Mouse (Mus musculus): ENCODE data around the gene Tcea2. TPM values are rescaled to one million over a fixed set of nuclear protein-coding genes. Genes with fewer than 3 reads are reported as not detected.

Tcea2 gene
- polyA plus RNA-seq, 1 experiment from 2014 or later, result 19.3 TPM

GRCm38 (mm10) chr2:181680716-181681117 is 607 bp downstream of the Tcea2 start:
- no peak for ATAC-seq (ENCODE audit: insufficient read depth, low FRiP score)
- WGBS, result 14% methylated on average over 7 of the region's 7 CpGs
- Histone ChIP-seq H3K27me3 (ENCODE audit: control insufficient read depth, insufficient read depth, low read length) (no peaks in the 10 kb centered on the region), H3K4me1 (ENCODE audit: control insufficient read depth, insufficient read depth, low read length) (peaks cover 16% of the 10 kb centered on the region), H3K4me2 (ENCODE audit: low read depth, low read length) (peak overlapping the region; percentile 88), H3K9me3 (replicated peaks; ENCODE audit: control insufficient read depth, low read length) (no peaks in the 10 kb centered on the region), H3K9ac (ENCODE audit: low read length) (peak overlapping the region; percentile 93), H3K27ac (ENCODE audit: low read length) (0 out of 2 replicates have a peak overlapping the region, but pooled peaks have one; percentile 23), H3K36me3 (ENCODE audit: control insufficient read depth, insufficient read depth, low read length) (peaks cover under 1% of the 10 kb centered on the region; the same call in 1 of the 2 replicates), H3K4me3 (replicated peaks; ENCODE audit: low read length) (peak overlapping the region; percentile 78)

- no peak overlapping the region for H3K27ac ChIP-seq (ENCODE audit: low read length)
- peaks cover 16% of the 10 kb centered on the region for H3K4me1 ChIP-seq (ENCODE audit: control insufficient read depth, insufficient read depth, low read length)
- WGBS, result 47% methylated on average over 1 of the region's 1 CpGs
- H3K4me3 ChIP-seq (replicated peaks; ENCODE audit: low read length), result no peak overlapping the region
- ATAC-seq (ENCODE audit: insufficient read depth, low FRiP score), result 0 out of 2 replicates have a peak, but pooled peaks have one; percentile 12
- H3K36me3 ChIP-seq (ENCODE audit: control insufficient read depth, insufficient read depth, low read length), result peaks cover 11% of the 10 kb centered on the region; the same call in 1 of the 2 replicates
- no peak overlapping the region for H3K9ac ChIP-seq (ENCODE audit: low read length)
- no peaks in the 10 kb centered on the region for H3K27me3 ChIP-seq (ENCODE audit: control insufficient read depth, insufficient read depth, low read length)
- H3K9me3 ChIP-seq (replicated peaks; ENCODE audit: control insufficient read depth, low read length), result no peaks in the 10 kb centered on the region
- no peak overlapping the region for H3K4me2 ChIP-seq (ENCODE audit: low read depth, low read length)
Measured at GRCm38 (mm10) chr2:181681978-181682377, 1.9 kb downstream of the Tcea2 start.

- no peak overlapping the region for H3K27ac ChIP-seq (ENCODE audit: low read length)
- H3K4me1 ChIP-seq (ENCODE audit: control insufficient read depth, insufficient read depth, low read length), result peaks cover 16% of the 10 kb centered on the region
- 62% methylated on average over 4 of the region's 4 CpGs for WGBS
- H3K36me3 ChIP-seq (ENCODE audit: control insufficient read depth, insufficient read depth, low read length), result peaks cover 11% of the 10 kb centered on the region; the same call in 1 of the 2 replicates
- no peak overlapping the region for H3K4me3 ChIP-seq (replicated peaks; ENCODE audit: low read length)
- ATAC-seq (ENCODE audit: insufficient read depth, low FRiP score), result no peak
- no peaks in the 10 kb centered on the region for H3K27me3 ChIP-seq (ENCODE audit: control insufficient read depth, insufficient read depth, low read length)
- H3K9ac ChIP-seq (ENCODE audit: low read length), result no peak overlapping the region
- no peaks in the 10 kb centered on the region for H3K9me3 ChIP-seq (replicated peaks; ENCODE audit: control insufficient read depth, low read length)
- no peak overlapping the region for H3K4me2 ChIP-seq (ENCODE audit: low read depth, low read length)
Measured at GRCm38 (mm10) chr2:181683381-181683780, 3.3 kb downstream of the Tcea2 start.

- 59% methylated on average over 1 of the region's 1 CpGs for WGBS
- H3K9me3 ChIP-seq (replicated peaks; ENCODE audit: control insufficient read depth, low read length), result no peaks in the 10 kb centered on the region
Measured at GRCm38 (mm10) chr2:181684713-181685112, 4.6 kb downstream of the Tcea2 start.

GRCm38 (mm10) chr2:181685686-181686085 is 5.6 kb downstream of the Tcea2 start:
- ATAC-seq (ENCODE audit: insufficient read depth, low FRiP score), result no peak
- WGBS, result 93% methylated on average over 4 of the region's 4 CpGs
- peaks cover 10% of the 10 kb centered on the region for H3K4me1 ChIP-seq (ENCODE audit: control insufficient read depth, insufficient read depth, low read length)

More at GRCm38 (mm10) chr2:181684713-181685112, 4.6 kb downstream of the Tcea2 start:
- Histone ChIP-seq H3K4me1 (ENCODE audit: control insufficient read depth, insufficient read depth, low read length) (peaks cover 12% of the 10 kb centered on the region), H3K4me3 (replicated peaks; ENCODE audit: low read length) (no peak overlapping the region), H3K9ac (ENCODE audit: low read length) (no peak overlapping the region), H3K27ac (ENCODE audit: low read length) (no peak overlapping the region), H3K36me3 (ENCODE audit: control insufficient read depth, insufficient read depth, low read length) (peaks cover 11% of the 10 kb centered on the region; the same call in 1 of the 2 replicates), H3K4me2 (ENCODE audit: low read depth, low read length) (no peak overlapping the region), H3K27me3 (ENCODE audit: control insufficient read depth, insufficient read depth, low read length) (no peaks in the 10 kb centered on the region)
- no peak for ATAC-seq (ENCODE audit: insufficient read depth, low FRiP score)

GRCm38 (mm10) chr2:181687586-181687985 is 7.5 kb downstream of the Tcea2 start:
- Histone ChIP-seq H3K36me3 (ENCODE audit: control insufficient read depth, insufficient read depth, low read length) (peaks cover 11% of the 10 kb centered on the region; the same call in 1 of the 2 replicates), H3K9me3 (replicated peaks; ENCODE audit: control insufficient read depth, low read length) (no peaks in the 10 kb centered on the region), H3K4me3 (replicated peaks; ENCODE audit: low read length) (no peak overlapping the region), H3K27ac (ENCODE audit: low read length) (no peak overlapping the region), H3K4me1 (ENCODE audit: control insufficient read depth, insufficient read depth, low read length) (0 out of 2 replicates have a peak, but pooled peaks cover 4% of the 10 kb centered on the region), H3K4me2 (ENCODE audit: low read depth, low read length) (no peak overlapping the region), H3K27me3 (ENCODE audit: control insufficient read depth, insufficient read depth, low read length) (no peaks in the 10 kb centered on the region), H3K9ac (ENCODE audit: low read length) (no peak overlapping the region)
- 92% methylated on average over 8 of the region's 8 CpGs for WGBS
- ATAC-seq (ENCODE audit: insufficient read depth, low FRiP score), result no peak

More at GRCm38 (mm10) chr2:181685686-181686085, 5.6 kb downstream of the Tcea2 start:
- H3K4me3 ChIP-seq (replicated peaks; ENCODE audit: low read length), result no peak overlapping the region
- H3K27ac ChIP-seq (ENCODE audit: low read length), result no peak overlapping the region
- H3K9ac ChIP-seq (ENCODE audit: low read length), result no peak overlapping the region
- H3K9me3 ChIP-seq (replicated peaks; ENCODE audit: control insufficient read depth, low read length), result no peaks in the 10 kb centered on the region
- H3K4me2 ChIP-seq (ENCODE audit: low read depth, low read length), result no peak overlapping the region
- no peaks in the 10 kb centered on the region for H3K27me3 ChIP-seq (ENCODE audit: control insufficient read depth, insufficient read depth, low read length)
- H3K36me3 ChIP-seq (ENCODE audit: control insufficient read depth, insufficient read depth, low read length), result peaks cover 11% of the 10 kb centered on the region; the same call in 1 of the 2 replicates

GRCm38 (mm10) chr2:181689466-181690160 is 9.5 kb downstream of the Tcea2 start:
- Histone ChIP-seq H3K9me3 (replicated peaks; ENCODE audit: control insufficient read depth, low read length) (no peaks in the 10 kb centered on the region), H3K27ac (ENCODE audit: low read length) (no peak overlapping the region), H3K27me3 (ENCODE audit: control insufficient read depth, insufficient read depth, low read length) (no peaks in the 10 kb centered on the region), H3K9ac (ENCODE audit: low read length) (no peak overlapping the region), H3K4me2 (ENCODE audit: low read depth, low read length) (no peak overlapping the region), H3K36me3 (ENCODE audit: control insufficient read depth, insufficient read depth, low read length) (peaks cover 11% of the 10 kb centered on the region; the same call in 1 of the 2 replicates), H3K4me1 (ENCODE audit: control insufficient read depth, insufficient read depth, low read length) (0 out of 2 replicates have a peak, but pooled peaks cover 11% of the 10 kb centered on the region), H3K4me3 (replicated peaks; ENCODE audit: low read length) (no peak overlapping the region)
- no peak for ATAC-seq (ENCODE audit: insufficient read depth, low FRiP score)
- WGBS, result 85% methylated on average over 10 of the region's 10 CpGs

- Histone ChIP-seq H3K4me2 (ENCODE audit: low read depth, low read length) (no peak overlapping the region), H3K4me3 (replicated peaks; ENCODE audit: low read length) (no peak overlapping the region), H3K27ac (ENCODE audit: low read length) (no peak overlapping the region), H3K27me3 (ENCODE audit: control insufficient read depth, insufficient read depth, low read length) (no peaks in the 10 kb centered on the region), H3K4me1 (ENCODE audit: control insufficient read depth, insufficient read depth, low read length) (0 out of 2 replicates have a peak, but pooled peaks cover 11% of the 10 kb centered on the region), H3K9ac (ENCODE audit: low read length) (no peak overlapping the region), H3K9me3 (replicated peaks; ENCODE audit: control insufficient read depth, low read length) (no peaks in the 10 kb centered on the region), H3K36me3 (ENCODE audit: control insufficient read depth, insufficient read depth, low read length) (peaks cover 7% of the 10 kb centered on the region; the same call in 1 of the 2 replicates)
- 84% methylated on average over 6 of the region's 6 CpGs for WGBS
- ATAC-seq (ENCODE audit: insufficient read depth, low FRiP score), result no peak
Measured at GRCm38 (mm10) chr2:181691083-181691482, 11.0 kb downstream of the Tcea2 start.

GRCm38 (mm10) chr2:181691571-181691970 is 11.5 kb downstream of the Tcea2 start:
- Histone ChIP-seq H3K4me3 (replicated peaks; ENCODE audit: low read length) (no peak overlapping the region), H3K9me3 (replicated peaks; ENCODE audit: control insufficient read depth, low read length) (no peaks in the 10 kb centered on the region), H3K4me2 (ENCODE audit: low read depth, low read length) (no peak overlapping the region), H3K27me3 (ENCODE audit: control insufficient read depth, insufficient read depth, low read length) (no peaks in the 10 kb centered on the region), H3K27ac (ENCODE audit: low read length) (no peak overlapping the region), H3K4me1 (ENCODE audit: control insufficient read depth, insufficient read depth, low read length) (0 out of 2 replicates have a peak, but pooled peaks cover 11% of the 10 kb centered on the region), H3K36me3 (ENCODE audit: control insufficient read depth, insufficient read depth, low read length) (peaks cover 4% of the 10 kb centered on the region; the same call in 1 of the 2 replicates), H3K9ac (ENCODE audit: low read length) (no peak overlapping the region)
- 85% methylated on average over 4 of the region's 4 CpGs for WGBS
- ATAC-seq (ENCODE audit: insufficient read depth, low FRiP score), result no peak
